Mouse (Mus musculus) embryonic facial prominence, embryonic 15.5 days (tissue): ENCODE results near the gene Ptges2. TPM values are rescaled to one million over a fixed set of nuclear protein-coding genes. Genes with fewer than 3 reads are reported as not detected.
A peak's percentile ranks its signal among the peaks of the same experiment; 100 is the strongest.

ENCODE experiments used
- ATAC-seq: fragments of 200-750 bp; cut with Nextera tagmentation; 2 replicates; pipeline ENCODE4 v1.8.0; 2017; ENCODE audit warnings: low read depth, moderate TSS enrichment; ENCODE audit not compliant: insufficient number of reproducible peaks, low FRiP score, low TSS enrichment
- H3K27ac ChIP-seq: fragments of 300-500 bp; sonication (generic); replicated peaks from 2 replicates; pipeline ENCODE4 v1.5.1; 2015; ENCODE audit warnings: mild to moderate bottlenecking, inconsistent platforms
- H3K27me3 ChIP-seq: fragments of 300-500 bp; sonication (generic); 2 replicates; pipeline ENCODE4 v1.6.1; 2015; ENCODE audit warnings: inconsistent platforms
- H3K36me3 ChIP-seq: fragments of 300-500 bp; sonication (generic); 2 replicates; pipeline ENCODE4 v1.6.1; 2015; ENCODE audit warnings: mild to moderate bottlenecking, inconsistent platforms
- H3K4me1 ChIP-seq: fragments of 300-500 bp; sonication (generic); 2 replicates; pipeline ENCODE4 v1.6.1; 2015; ENCODE audit warnings: inconsistent platforms
- H3K4me2 ChIP-seq: fragments of 300-500 bp; sonication (generic); replicated peaks from 2 replicates; pipeline ENCODE4 v1.6.1; 2015; ENCODE audit warnings: mild to moderate bottlenecking, inconsistent platforms
- H3K4me3 ChIP-seq: fragments of 300-500 bp; sonication (generic); replicated peaks from 2 replicates; pipeline ENCODE4 v1.5.1; 2015; ENCODE audit warnings: mild to moderate bottlenecking, inconsistent platforms
- H3K9ac ChIP-seq: fragments of 300-500 bp; sonication (generic); 2 replicates; pipeline ENCODE4 v1.6.1; 2015; ENCODE audit warnings: inconsistent platforms
- H3K9me3 ChIP-seq: fragments of 300-500 bp; sonication (generic); replicated peaks from 2 replicates; pipeline ENCODE4 v1.6.1; 2016; ENCODE audit warnings: inconsistent platforms
- whole genome bisulfite sequencing: fragments of 180-500 bp; shearing (Covaris S2); methylation state at CpG from one replicate; pipeline ENCODE4 v1.1.7; 2015; 5-methylcytosine and 5-hydroxymethylcytosine counted together
- polyA plus RNA-seq: library from polyadenylated mRNA; unstranded; fragments of >200 nt; fragmentation: Nextera tagmentation; extraction: Ambion mirVana; gene quantifications from 2 replicates; pipeline ENCODE4 v1.2.1, GENCODE M21; 2015

Gene Ptges2
- polyA plus RNA-seq, 1 experiment from 2014 or later = 29.8 TPM

- Histone ChIP-seq H3K4me1 (peaks cover 39% of the 10 kb centered on the region), H3K9ac (no peak overlapping the region), H3K27me3 (no peaks in the 10 kb centered on the region), H3K27ac (no peak overlapping the region), H3K9me3 (no peaks in the 10 kb centered on the region), H3K4me3 (no peak overlapping the region), H3K36me3 (no peaks in the 10 kb centered on the region), H3K4me2 (no peak overlapping the region)
- 42% methylated on average over 1 of the region's 1 CpGs for WGBS
- no peak for ATAC-seq
Observed at GRCm38 (mm10) chr2:32445535-32445934, 49.8 kb downstream of the Ptges2 start.

- peak overlapping the region; percentile 93 for H3K27ac ChIP-seq
- no peak overlapping the region for H3K9ac ChIP-seq
- peak overlapping the region; percentile 35 for H3K4me2 ChIP-seq
- 34% methylated on average over 9 of the region's 9 CpGs for WGBS
- no peak for ATAC-seq
- H3K27me3 ChIP-seq = no peaks in the 10 kb centered on the region
- H3K4me1 ChIP-seq = peaks cover 38% of the 10 kb centered on the region
- no peaks in the 10 kb centered on the region for H3K9me3 ChIP-seq
- H3K36me3 ChIP-seq = no peaks in the 10 kb centered on the region
- H3K4me3 ChIP-seq = 0 out of 2 replicates have a peak overlapping the region, but pooled peaks have one; percentile 6
Observed at GRCm38 (mm10) chr2:32447264-32447936, 51.7 kb downstream of the Ptges2 start.

GRCm38 (mm10) chr2:32448480-32448879 is 52.8 kb downstream of the Ptges2 start:
- Histone ChIP-seq H3K27ac (peak overlapping the region; percentile 48; the same call in 1 of the 2 replicates), H3K4me1 (peaks cover 48% of the 10 kb centered on the region), H3K9ac (no peak overlapping the region), H3K36me3 (no peaks in the 10 kb centered on the region), H3K4me2 (no peak overlapping the region), H3K9me3 (no peaks in the 10 kb centered on the region), H3K4me3 (no peak overlapping the region), H3K27me3 (no peaks in the 10 kb centered on the region)
- no peak for ATAC-seq
- 80% methylated on average over 1 of the region's 1 CpGs for WGBS

GRCm38 (mm10) chr2:32449761-32450754 is 54.4 kb downstream of the Ptges2 start, which contains the start of gene Naif1:
TSS of gene Naif1 (plus strand) at chr2:32450457.
- 72% methylated on average over 15 of the region's 15 CpGs for WGBS

GRCm38 (mm10) chr2:32450881-32451844 is 55.5 kb downstream of the Ptges2 start, which contains the start of gene Slc25a25:
TSS of gene Slc25a25 (minus strand) at chr2:32451445.
- Histone ChIP-seq H3K27ac (peak within 1 kb of the TSS; percentile 98), H3K4me1 (peaks cover 55% of the 10 kb centered on the region), H3K4me2 (peak within 1 kb of the TSS; percentile 85), H3K27me3 (no peaks in the 10 kb centered on the region), H3K9me3 (no peaks in the 10 kb centered on the region), H3K36me3 (peaks cover 14% of the 10 kb centered on the region), H3K9ac (peak within 1 kb of the TSS; percentile 71), H3K4me3 (peak within 1 kb of the TSS; percentile 76)
- under 1% methylated on average over 98 of the region's 103 CpGs for WGBS
- peak; percentile 87 for ATAC-seq

More at GRCm38 (mm10) chr2:32449761-32450754, 54.4 kb downstream of the Ptges2 start, which contains the start of gene Naif1:
- Histone ChIP-seq H3K4me2 (peak within 1 kb of the TSS; percentile 85), H3K27me3 (no peaks in the 10 kb centered on the region), H3K9ac (peak within 1 kb of the TSS; percentile 71), H3K4me1 (peaks cover 55% of the 10 kb centered on the region), H3K36me3 (peaks cover 3% of the 10 kb centered on the region; the same call in 1 of the 2 replicates), H3K4me3 (peak within 1 kb of the TSS; percentile 76), H3K9me3 (no peaks in the 10 kb centered on the region), H3K27ac (peak within 1 kb of the TSS; percentile 98)
- ATAC-seq = no peak

GRCm38 (mm10) chr2:32451870-32452372 is 56.2 kb downstream of the Ptges2 start:
- Histone ChIP-seq H3K9ac (0 out of 2 replicates have a peak overlapping the region, but pooled peaks have one; percentile 18), H3K27me3 (no peaks in the 10 kb centered on the region), H3K4me3 (peak overlapping the region; percentile 76), H3K4me2 (peak overlapping the region; percentile 85), H3K9me3 (no peaks in the 10 kb centered on the region), H3K36me3 (peaks cover 19% of the 10 kb centered on the region), H3K27ac (peak overlapping the region; percentile 98), H3K4me1 (peaks cover 51% of the 10 kb centered on the region)
- peak; percentile 96 for ATAC-seq
- under 1% methylated on average over 25 of the region's 25 CpGs for WGBS

GRCm38 (mm10) chr2:32452441-32452971 is 56.8 kb downstream of the Ptges2 start:
- H3K4me3 ChIP-seq = peak overlapping the region; percentile 76
- H3K9ac ChIP-seq = 0 out of 2 replicates have a peak overlapping the region, but pooled peaks have one; percentile 18
- no peak for ATAC-seq
- H3K36me3 ChIP-seq = peaks cover 19% of the 10 kb centered on the region
- no peaks in the 10 kb centered on the region for H3K9me3 ChIP-seq
- no peaks in the 10 kb centered on the region for H3K27me3 ChIP-seq
- peak overlapping the region; percentile 77 for H3K27ac ChIP-seq
- peaks cover 45% of the 10 kb centered on the region for H3K4me1 ChIP-seq
- 94% methylated on average over 16 of the region's 16 CpGs for WGBS
- H3K4me2 ChIP-seq = peak overlapping the region; percentile 85

GRCm38 (mm10) chr2:32453641-32454303 is 58.1 kb downstream of the Ptges2 start:
- no peak overlapping the region for H3K4me2 ChIP-seq
- no peak overlapping the region for H3K9ac ChIP-seq
- no peak overlapping the region for H3K27ac ChIP-seq
- H3K4me3 ChIP-seq = no peak overlapping the region
- no peaks in the 10 kb centered on the region for H3K27me3 ChIP-seq
- no peaks in the 10 kb centered on the region for H3K9me3 ChIP-seq
- ATAC-seq = no peak
- H3K4me1 ChIP-seq = peaks cover 36% of the 10 kb centered on the region
- 75% methylated on average over 5 of the region's 5 CpGs for WGBS
- H3K36me3 ChIP-seq = peaks cover 19% of the 10 kb centered on the region

GRCm38 (mm10) chr2:32454633-32455032 is 58.9 kb downstream of the Ptges2 start:
- ATAC-seq = no peak
- 79% methylated on average over 10 of the region's 10 CpGs for WGBS

More at GRCm38 (mm10) chr2:32454633-32455032, 58.9 kb downstream of the Ptges2 start:
- Histone ChIP-seq H3K4me2 (no peak overlapping the region), H3K4me1 (peaks cover 33% of the 10 kb centered on the region), H3K9me3 (no peaks in the 10 kb centered on the region), H3K27ac (no peak overlapping the region), H3K9ac (no peak overlapping the region), H3K4me3 (no peak overlapping the region), H3K36me3 (peaks cover 19% of the 10 kb centered on the region), H3K27me3 (no peaks in the 10 kb centered on the region)
